16 mouse cellular contexts compared by ENCODE assay signal in the genomic region with DNA sequence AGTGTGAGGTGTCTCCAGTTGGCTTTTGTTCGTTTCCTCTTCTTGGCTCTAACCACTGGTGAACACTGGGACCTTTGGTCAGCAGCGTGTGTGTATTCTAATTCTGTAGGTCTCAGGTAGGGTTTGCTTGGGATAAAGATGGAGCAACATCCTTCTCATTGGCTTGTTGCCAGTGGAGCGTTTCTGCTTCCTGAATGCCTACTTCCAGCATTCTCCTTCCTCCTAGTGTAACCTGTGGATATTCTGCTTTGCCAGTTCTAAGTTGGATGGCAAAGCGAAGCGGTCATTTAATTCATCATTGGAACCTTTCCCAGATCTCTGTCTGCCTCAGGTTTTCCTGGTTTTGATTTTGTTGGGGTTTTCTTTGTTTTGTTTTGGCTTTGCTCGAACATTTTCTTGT. TPM values are rescaled to one million over a fixed set of nuclear protein-coding genes. Genes with fewer than 3 reads are reported as not detected.
DNase-seq lines count a peak whose midpoint lies in the region; ATAC-seq and TF ChIP-seq lines count a peak whose summit lies in the region.
"Had no signal": no experiment of that assay in that cellular context is flagged by ENCODE, and none has a peak within 500 bp of the region (broad histone marks: within the 10 kb centered on the region; RNA-seq: fewer than 3 reads in every experiment).

No protein-coding gene starts in this region.

- no peaks in the 10 kb centered on the region for H3K9me3 ChIP-seq in hindbrain, postnatal 0 days (ENCODE audit: low read length)
- no peaks in the 10 kb centered on the region for H3K9me3 ChIP-seq in hindbrain, embryonic 10.5 days
- H3K9me3 ChIP-seq in midbrain, embryonic 11.5 days (ENCODE audit: control insufficient read depth, low read length), result no peaks in the 10 kb centered on the region
- no peaks in the 10 kb centered on the region for H3K9me3 ChIP-seq in midbrain, embryonic 15.5 days
- H3K9me3 ChIP-seq: limb, embryonic 13.5 days; liver, embryonic 12.5 days; lung, embryonic 15.5 days; midbrain, embryonic 10.5 days had no signal

- H3K4me2 ChIP-seq in hindbrain, postnatal 0 days (ENCODE audit: low read depth, low read length), result 0 out of 2 replicates have a peak overlapping the region, but pooled peaks have one; percentile 11
- no peak overlapping the region for H3K4me2 ChIP-seq in midbrain, embryonic 11.5 days
- no peak overlapping the region for H3K4me2 ChIP-seq in midbrain, embryonic 15.5 days
- H3K4me2 ChIP-seq: heart, embryonic 11.5 days; limb, embryonic 13.5 days; liver, embryonic 12.5 days; lung, embryonic 15.5 days had no signal

- no peak overlapping the region for H3K4me3 ChIP-seq in hindbrain, postnatal 0 days (ENCODE audit: low read length)
- H3K4me3 ChIP-seq in hindbrain, embryonic 10.5 days, result no peak overlapping the region
- no peak overlapping the region for H3K4me3 ChIP-seq in midbrain, embryonic 11.5 days (ENCODE audit: low read depth, low read length)
- no peak overlapping the region for H3K4me3 ChIP-seq in midbrain, embryonic 15.5 days
- H3K4me3 ChIP-seq: limb, embryonic 13.5 days; liver, embryonic 12.5 days; lung, embryonic 15.5 days; midbrain, embryonic 10.5 days had no signal

- no peak overlapping the region for H3K27ac ChIP-seq in hindbrain, postnatal 0 days
- H3K27ac ChIP-seq in hindbrain, embryonic 10.5 days, result no peak overlapping the region
- H3K27ac ChIP-seq in midbrain, embryonic 11.5 days (ENCODE audit: low read depth, low read length), result no peak overlapping the region
- H3K27ac ChIP-seq in midbrain, embryonic 15.5 days, result no peak overlapping the region
- H3K27ac ChIP-seq: limb, embryonic 13.5 days; liver, embryonic 12.5 days; lung, embryonic 15.5 days; midbrain, embryonic 10.5 days had no signal

- no peaks in the 10 kb centered on the region for H3K27me3 ChIP-seq in hindbrain, postnatal 0 days (ENCODE audit: insufficient read depth, low read length)
- H3K27me3 ChIP-seq in hindbrain, embryonic 10.5 days (ENCODE audit: insufficient read depth, poor library complexity, severe bottlenecking), result no peaks in the 10 kb centered on the region
- H3K27me3 ChIP-seq in midbrain, embryonic 11.5 days (ENCODE audit: control insufficient read depth, insufficient read depth, low read length), result no peaks in the 10 kb centered on the region
- no peaks in the 10 kb centered on the region for H3K27me3 ChIP-seq in midbrain, embryonic 15.5 days (replicated peaks)
- H3K27me3 ChIP-seq: limb, embryonic 13.5 days; liver, embryonic 12.5 days; lung, embryonic 15.5 days had no signal

- 48% methylated on average over 6 of the region's 6 CpGs for WGBS in hindbrain, postnatal 0 days
- WGBS in hindbrain, embryonic 10.5 days, result 93% methylated on average over 6 of the region's 6 CpGs
- WGBS in midbrain, embryonic 11.5 days, result 92% methylated on average over 6 of the region's 6 CpGs
- 66% methylated on average over 6 of the region's 6 CpGs for WGBS in midbrain, embryonic 15.5 days

- 0 out of 2 replicates have a peak, but pooled peaks cover 5% of the 10 kb centered on the region for H3K4me1 ChIP-seq in hindbrain, postnatal 0 days (ENCODE audit: insufficient read depth, low read length)
- H3K4me1 ChIP-seq in hindbrain, embryonic 10.5 days (replicated peaks), result peaks cover 38% of the 10 kb centered on the region
- H3K4me1 ChIP-seq in midbrain, embryonic 11.5 days (ENCODE audit: control insufficient read depth, insufficient read depth, low read length), result peaks cover 9% of the 10 kb centered on the region
- peaks cover 26% of the 10 kb centered on the region for H3K4me1 ChIP-seq in midbrain, embryonic 15.5 days

- peak; percentile 39 to 45 for DNase-seq in cerebellum, postnatal 14 days
- no peak for DNase-seq in cerebellum, adult 11-12 months
- peak; percentile 33 for DNase-seq in hindbrain, postnatal 0 days (ENCODE audit: low spot score)
- no peak for DNase-seq in hindbrain, embryonic 10.5 days (ENCODE audit: low spot score)
- peak; percentile 26 for DNase-seq in midbrain, embryonic 11.5 days (ENCODE audit: low spot score, missing footprints)
- DNase-seq in fibroblast of lung, adult 2 months (ENCODE audit: low read depth), result peak; percentile 22
- DNase-seq: adrenal gland, adult 2 months; gastrocnemius, postnatal 10 days; heart, adult 11 months; thymus, postnatal 14 days had no signal

- H3K36me3 ChIP-seq in hindbrain, postnatal 0 days (ENCODE audit: insufficient read depth, low read length), result no peaks in the 10 kb centered on the region
- 0 out of 2 replicates have a peak, but pooled peaks cover 6% of the 10 kb centered on the region for H3K36me3 ChIP-seq in hindbrain, embryonic 10.5 days
- H3K36me3 ChIP-seq in midbrain, embryonic 11.5 days (ENCODE audit: control insufficient read depth, insufficient read depth, low read length), result no peaks in the 10 kb centered on the region
- no peaks in the 10 kb centered on the region for H3K36me3 ChIP-seq in midbrain, embryonic 15.5 days (replicated peaks)
- H3K36me3 ChIP-seq: limb, embryonic 13.5 days; liver, embryonic 12.5 days; lung, embryonic 15.5 days had no signal

- no peak overlapping the region for H3K9ac ChIP-seq in hindbrain, postnatal 0 days (replicated peaks; ENCODE audit: low read length)
- no peak overlapping the region for H3K9ac ChIP-seq in midbrain, embryonic 11.5 days (ENCODE audit: low read length)
- no peak overlapping the region for H3K9ac ChIP-seq in midbrain, embryonic 15.5 days
- H3K9ac ChIP-seq: limb, embryonic 13.5 days; liver, embryonic 12.5 days; lung, embryonic 15.5 days had no signal

- no peak for TF ChIP-seq CTCF in hindbrain, postnatal 0 days (IDR thresholded peaks at IDR 0.05; ENCODE audit: low read depth)

- no peak for ATAC-seq in hindbrain, postnatal 0 days
- no peak for ATAC-seq in midbrain, embryonic 11.5 days (ENCODE audit: low FRiP score)
- ATAC-seq in midbrain, embryonic 15.5 days (replicated peaks), result no peak
- ATAC-seq: liver, embryonic 12.5 days had no signal

RNA-seq across cellular contexts. Expression of a gene that starts 59.3 kb away (rescaled TPM):
- 65.1 and 65.6 TPM in 2 replicates for total RNA-seq in hindbrain, postnatal 0 days (2014; rRNA removed)
- polyA plus RNA-seq in hindbrain, postnatal 0 days (2015; fragmentation: Nextera tagmentation; extraction: Ambion mirVana), result 28.9 and 32.2 TPM in 2 replicates
- 39.5 and 40.8 TPM in 2 replicates for polyA plus RNA-seq in hindbrain, embryonic 10.5 days (2016; fragmentation: Nextera tagmentation; extraction: Ambion mirVana)
- polyA plus RNA-seq in midbrain, embryonic 11.5 days (2014; fragmentation: Nextera tagmentation; extraction: Ambion mirVana), result 30.2 and 33.6 TPM in 2 replicates
- polyA plus RNA-seq in midbrain, embryonic 15.5 days (2015; fragmentation: Nextera tagmentation; extraction: Ambion mirVana), result 35.5 and 37.6 TPM in 2 replicates

Comparison
In these comparisons a context has a peak if more than half of its experiments do, and no peak if none do; other contexts are left out.
1. DNase-seq: peak in cerebellum, postnatal 14 days (2 of 2), hindbrain, postnatal 0 days (single experiment), midbrain, embryonic 11.5 days (single experiment) and fibroblast of lung, adult 2 months (single experiment); none in cerebellum, adult 11-12 months (single experiment) and hindbrain, embryonic 10.5 days (single experiment).